Mouse (Mus musculus) MEL (cell line): ENCODE results near the gene Gm20388. TPM values are rescaled to one million over a fixed set of nuclear protein-coding genes. Genes with fewer than 3 reads are reported as not detected.

Experiments
- DNase-seq: peaks from one replicate; pipeline ENCODE4 v3.0.0; 2011; ENCODE audit warnings: low read depth, low spot score
- H3K27ac ChIP-seq: 2 replicates; pipeline ENCODE4 v1.5.1; 2012; ENCODE audit warnings: low read depth, mild to moderate bottlenecking, control low read depth, low read length, moderate library complexity; ENCODE audit not compliant: control insufficient read depth
- H3K27me3 ChIP-seq, 2 experiments: fragments of 150-350 bp in 1 of 2; sonication (generic) in 1 of 2; 2 replicates each; pipeline ENCODE4 v1.6.1; 2012; ENCODE audit warnings: low read length in 2 of 2, mild to moderate bottlenecking in 2 of 2, improper control_type of control experiment in 1 of 2, moderate library complexity in 1 of 2; ENCODE audit not compliant: insufficient read depth in 2 of 2, control insufficient read depth in 1 of 2
- H3K36me3 ChIP-seq, 2 experiments: 2 replicates each; pipeline ENCODE4 v1.6.1; 2012 to 2014; ENCODE audit warnings: low read length in 2 of 2, improper control_type of control experiment in 1 of 2, inconsistent platforms in 1 of 2, mild to moderate bottlenecking in 1 of 2; ENCODE audit not compliant: insufficient read depth in 2 of 2, control insufficient read depth in 1 of 2
- H3K4me1 ChIP-seq, 2 experiments: fragments of 150-350 bp in 1 of 2; sonication (generic) in 1 of 2; 2 replicates each; pipeline ENCODE4 v1.6.1; 2012; ENCODE audit warnings: low read length in 2 of 2, improper control_type of control experiment in 1 of 2, mild to moderate bottlenecking in 1 of 2; ENCODE audit not compliant: insufficient read depth in 2 of 2, control insufficient read depth in 1 of 2
- H3K4me3 ChIP-seq, 2 experiments: fragments of 150-350 bp in 1 of 2; sonication (generic) in 1 of 2; 2 replicates each; pipeline ENCODE4 v1.5.1; 2012; ENCODE audit warnings: low read depth in 2 of 2, low read length in 2 of 2, mild to moderate bottlenecking in 2 of 2, moderate library complexity in 2 of 2, control low read depth in 1 of 2, improper control_type of control experiment in 1 of 2; ENCODE audit not compliant: control insufficient read depth in 1 of 2, insufficient read depth in 1 of 2
- H3K79me2 ChIP-seq: 2 replicates; pipeline ENCODE4 v1.6.1; 2012; ENCODE audit warnings: mild to moderate bottlenecking, low read length, moderate library complexity; ENCODE audit not compliant: control insufficient read depth, poor library complexity, insufficient read depth
- H3K9ac ChIP-seq: 2 replicates; pipeline ENCODE4 v1.6.1; 2012; ENCODE audit warnings: low read depth, mild to moderate bottlenecking, control low read depth, low read length, moderate library complexity; ENCODE audit not compliant: control insufficient read depth, poor library complexity, severe bottlenecking
- H3K9me3 ChIP-seq: fragments of 150-350 bp; sonication (generic); replicated peaks from 2 replicates; pipeline ENCODE4 v1.6.1; 2012; ENCODE audit warnings: mild to moderate bottlenecking, low read length, improper control_type of control experiment, moderate library complexity; ENCODE audit not compliant: insufficient read depth
- BHLHE40 ChIP-seq: IDR thresholded peaks from 2 replicates; pipeline ENCODE4 v1.6.1; 2012; ENCODE audit warnings: low read depth, mild to moderate bottlenecking, inconsistent platforms, low read length, improper control_type of control experiment, borderline replicate concordance
- CTCF ChIP-seq, 3 experiments: IDR thresholded peaks in 2 of 3; conservative IDR thresholded peaks in 1 of 3; 2 replicates each; pipeline ENCODE4 v1.5.1; 2011 to 2012; ENCODE audit warnings: low read length in 3 of 3, low read depth in 2 of 3, mild to moderate bottlenecking in 2 of 3, improper control_type of control experiment in 1 of 3, inconsistent platforms in 1 of 3, mixed read lengths in 1 of 3, moderate library complexity in 1 of 3; ENCODE audit not compliant: control insufficient read depth in 1 of 3, insufficient read depth in 1 of 3, poor library complexity in 1 of 3, severe bottlenecking in 1 of 3
- E2F4 ChIP-seq: IDR thresholded peaks from 2 replicates; pipeline ENCODE4 v1.6.1; 2011; ENCODE audit warnings: low read depth, low read length, improper control_type of control experiment, borderline replicate concordance
- ELF1 ChIP-seq: IDR thresholded peaks from 2 replicates; pipeline ENCODE4 v1.6.1; 2014; ENCODE audit warnings: low read depth, mild to moderate bottlenecking, inconsistent platforms, low read length, improper control_type of control experiment, moderate library complexity
- ETS1 ChIP-seq: IDR thresholded peaks from 2 replicates; pipeline ENCODE4 v1.6.1; 2012; ENCODE audit warnings: low read depth, mild to moderate bottlenecking, inconsistent platforms, low read length, improper control_type of control experiment, moderate library complexity
- GABPA ChIP-seq: IDR thresholded peaks from 2 replicates; pipeline ENCODE4 v1.6.1; 2012; ENCODE audit warnings: low read depth, mild to moderate bottlenecking, inconsistent platforms, low read length, improper control_type of control experiment, moderate library complexity
- GATA1 ChIP-seq: IDR thresholded peaks from 2 replicates; pipeline ENCODE4 v1.6.1; 2011; ENCODE audit warnings: low read depth, low read length, improper control_type of control experiment
- HCFC1 ChIP-seq: IDR thresholded peaks from 2 replicates; pipeline ENCODE4 v1.6.1; 2012; ENCODE audit warnings: low read depth, mild to moderate bottlenecking, inconsistent platforms, low read length, improper control_type of control experiment, moderate library complexity
- MAX ChIP-seq: IDR thresholded peaks from 2 replicates; pipeline ENCODE4 v1.6.1; 2011; ENCODE audit warnings: low read length, improper control_type of control experiment
- MXI1 ChIP-seq: IDR thresholded peaks from 2 replicates; pipeline ENCODE4 v1.6.1; 2011; ENCODE audit warnings: mild to moderate bottlenecking, low read depth, low read length, improper control_type of control experiment
- POLR2AphosphoS2 ChIP-seq: IDR thresholded peaks from 2 replicates; pipeline ENCODE4 v1.6.1; 2011; ENCODE audit warnings: low read length, improper control_type of control experiment
- RAD21 ChIP-seq: IDR thresholded peaks from 2 replicates; pipeline ENCODE4 v1.6.1; 2011; ENCODE audit warnings: mild to moderate bottlenecking, low read depth, low read length, improper control_type of control experiment
- RCOR1 ChIP-seq: IDR thresholded peaks from 2 replicates; pipeline ENCODE4 v1.6.1; 2012; ENCODE audit warnings: low read depth, mild to moderate bottlenecking, inconsistent platforms, low read length, improper control_type of control experiment
- SIN3A ChIP-seq: IDR thresholded peaks from 2 replicates; pipeline ENCODE4 v1.6.1; 2012; ENCODE audit warnings: low read length, improper control_type of control experiment, inconsistent platforms
- SMC3 ChIP-seq: IDR thresholded peaks from 2 replicates; pipeline ENCODE4 v1.6.1; 2011; ENCODE audit warnings: low read depth, low read length, improper control_type of control experiment
- TBP ChIP-seq: IDR thresholded peaks from 2 replicates; pipeline ENCODE4 v1.8.0; 2011; ENCODE audit warnings: low read depth, low read length, improper control_type of control experiment
- TCF12 ChIP-seq: IDR thresholded peaks from 2 replicates; pipeline ENCODE4 v1.6.1; 2014; ENCODE audit warnings: low read depth, mild to moderate bottlenecking, inconsistent platforms, low read length, improper control_type of control experiment, moderate library complexity
- UBTF ChIP-seq: IDR thresholded peaks from 2 replicates; pipeline ENCODE4 v1.6.1; 2012; ENCODE audit warnings: low read depth, mild to moderate bottlenecking, inconsistent platforms, low read length, improper control_type of control experiment, moderate library complexity, borderline replicate concordance; ENCODE audit not compliant: insufficient read depth
- USF2 ChIP-seq, 2 experiments: IDR thresholded peaks; 2 replicates each; pipeline ENCODE4 v1.6.1; 2011 to 2012; ENCODE audit warnings: improper control_type of control experiment in 2 of 2, low read length in 2 of 2, borderline replicate concordance in 1 of 2, inconsistent platforms in 1 of 2, low read depth in 1 of 2, mild to moderate bottlenecking in 1 of 2; ENCODE audit not compliant: insufficient read depth in 1 of 2
- ZC3H11A ChIP-seq: IDR thresholded peaks from 2 replicates; pipeline ENCODE4 v1.6.1; 2012; ENCODE audit warnings: low read depth, mild to moderate bottlenecking, inconsistent platforms, low read length, improper control_type of control experiment
- polyA plus RNA-seq, 2 experiments: library from polyadenylated mRNA; stranded (reverse) in 1 of 2; unstranded in 1 of 2; fragments of >175 nt in 1 of 2; fragments of >200 nt in 1 of 2; gene quantifications; 2 replicates each; pipeline versions ENCODE4 v1.2.1 to v1.2.4; 2012; ENCODE audit warnings: low replicate concordance in 2 of 2, low read depth in 1 of 2; ENCODE audit not compliant: insufficient read length in 2 of 2, insufficient read depth in 1 of 2, missing spikeins in 1 of 2
- total RNA-seq: library from RNA; depleted of rRNA; stranded (reverse); fragments of 300-350 nt; gene quantifications from 2 replicates; pipeline ENCODE4 v1.2.3, GENCODE M21; 2012

Gm20388 gene
- total and polyA plus RNA-seq, 3 experiments = 11.1 to 17.8 TPM; not detected in 1

- DNase-seq = no peak
- Histone ChIP-seq H3K4me3 (no peak overlapping the region), H3K79me2 (no peaks in the 10 kb centered on the region), H3K9ac (no peak overlapping the region), H3K9me3 (no peaks in the 10 kb centered on the region), H3K4me1 (no peaks in the 10 kb centered on the region), H3K27ac (no peak overlapping the region), H3K36me3 (no peaks in the 10 kb centered on the region)
- no peak for TF ChIP-seq SMC3
- TF ChIP-seq, all 39 proteins: peak for 0
- H3K27me3 ChIP-seq = no peaks in the 10 kb centered on the region
Observed at GRCm38 (mm10) chr8:121602411-121602810, 1691.8 kb downstream of the Gm20388 start.

- Histone ChIP-seq H3K79me2 (no peaks in the 10 kb centered on the region), H3K27me3 (no peaks in the 10 kb centered on the region), H3K9ac (no peak overlapping the region), H3K9me3 (no peaks in the 10 kb centered on the region), H3K27ac (no peak overlapping the region), H3K4me3 (no peak overlapping the region), H3K4me1 (no peaks in the 10 kb centered on the region), H3K36me3 (no peaks in the 10 kb centered on the region)
- DNase-seq = peak; percentile 64
- no peak for TF ChIP-seq E2F4
- TF ChIP-seq RCOR1 = no peak
- TF ChIP-seq MAX = no peak
- peak; percentile 42; the same call in 1 of the 2 replicates for TF ChIP-seq HCFC1
- no peak for TF ChIP-seq MXI1
- TF ChIP-seq TBP = 0 out of 2 replicates have a peak, but pooled peaks have one; percentile 12
- peak; percentile 60 to 99 (median 63); a peak in 5 of 6 replicates for TF ChIP-seq CTCF (IDR thresholded peaks at IDR 0.05 in 2 of 3, conservative IDR thresholded peaks at IDR 0.05 in 1 of 3; ENCODE audit: control insufficient read depth in 1 of 3, insufficient read depth in 1 of 3, low read depth in 2 of 3, low read length in 3 of 3, poor library complexity in 1 of 3, severe bottlenecking in 1 of 3)
- no peak for TF ChIP-seq GABPA
- TF ChIP-seq TCF12 = no peak
- peak; percentile 45 for TF ChIP-seq RAD21
- peak; percentile 66 for TF ChIP-seq SMC3
- TF ChIP-seq GATA1 = peak; percentile 83
- TF ChIP-seq ZC3H11A = peak; percentile 36; the same call in 1 of the 2 replicates
- no peak for TF ChIP-seq POLR2AphosphoS2
- TF ChIP-seq BHLHE40 = no peak
- no peak for TF ChIP-seq UBTF
- TF ChIP-seq ETS1 = no peak
- TF ChIP-seq SIN3A = 0 out of 2 replicates have a peak, but pooled peaks have one; percentile 20
- no peak for TF ChIP-seq USF2 (IDR thresholded peaks at IDR 0.05; ENCODE audit: borderline replicate concordance in 1 of 2, insufficient read depth in 1 of 2, low read depth in 1 of 2, low read length in 2 of 2)
- TF ChIP-seq ELF1 = no peak
Observed at GRCm38 (mm10) chr8:121602860-121603259, 1692.2 kb downstream of the Gm20388 start.
